Mouse (Mus musculus) lung, postnatal 0 days (tissue): ENCODE measurements around the gene Sgtb. TPM values are rescaled to one million over a fixed set of nuclear protein-coding genes. Genes with fewer than 3 reads are reported as not detected.

Source experiments
- ATAC-seq: fragments of 200-750 bp; cut with Nextera tagmentation; 2 replicates; pipeline ENCODE4 v1.8.0; 2017; ENCODE audit warnings: moderate library complexity
- DNase-seq: peaks from one replicate; pipeline ENCODE4 v3.0.0-alpha.2; 2016; ENCODE audit warnings: low spot score
- H3K27ac ChIP-seq: fragments of 300-500 bp; sonication (generic); 2 replicates; pipeline ENCODE4 v1.5.1; 2014; ENCODE audit warnings: antibody characterized with exemption, mild to moderate bottlenecking, low read length, mixed read lengths
- H3K27me3 ChIP-seq: fragments of 300-500 bp; sonication (generic); replicated peaks from 2 replicates; pipeline ENCODE4 v1.6.1; 2014; ENCODE audit warnings: low read length, mixed read lengths; ENCODE audit not compliant: insufficient read depth
- H3K36me3 ChIP-seq: fragments of 300-500 bp; sonication (generic); 2 replicates; pipeline ENCODE4 v1.6.1; 2014; ENCODE audit warnings: low read length, mixed read lengths; ENCODE audit not compliant: insufficient read depth
- H3K4me1 ChIP-seq: fragments of 300-500 bp; sonication (generic); 2 replicates; pipeline ENCODE4 v1.6.1; 2014; ENCODE audit warnings: antibody characterized with exemption, low read depth, low read length, mixed read lengths; ENCODE audit not compliant: insufficient read depth
- H3K4me2 ChIP-seq: fragments of 300-500 bp; sonication (generic); replicated peaks from 2 replicates; pipeline ENCODE4 v1.6.1; 2014; ENCODE audit warnings: low read depth, mild to moderate bottlenecking, low read length, moderate library complexity, mixed read lengths
- H3K4me3 ChIP-seq: fragments of 300-500 bp; sonication (generic); 2 replicates; pipeline ENCODE4 v1.5.1; 2014; ENCODE audit warnings: low read depth, low read length
- H3K9ac ChIP-seq: fragments of 300-500 bp; sonication (generic); replicated peaks from 2 replicates; pipeline ENCODE4 v1.6.1; 2014; ENCODE audit warnings: low read depth, mild to moderate bottlenecking
- H3K9me3 ChIP-seq: fragments of 300-500 bp; sonication (generic); 2 replicates; pipeline ENCODE4 v1.6.1; 2016; ENCODE audit warnings: low read length, mixed read lengths
- CTCF ChIP-seq: IDR thresholded peaks from 2 replicates; pipeline ENCODE4 v1.5.1; 2016; ENCODE audit warnings: antibody characterized with exemption, mild to moderate bottlenecking
- EP300 ChIP-seq: IDR thresholded peaks from 2 replicates; pipeline ENCODE4 v1.6.1; 2016; ENCODE audit warnings: antibody characterized with exemption, mild to moderate bottlenecking, control low read depth
- WGBS: fragments of 180-500 bp; shearing (Covaris S2); extraction: QIAGEN DNeasy Blood & Tissue Kit; methylation state at CpG from one replicate; pipeline ENCODE4 v1.1.7; 2014; 5-methylcytosine and 5-hydroxymethylcytosine counted together
- polyA plus RNA-seq: library from polyadenylated mRNA; unstranded; fragments of >200 nt; fragmentation: Nextera tagmentation; extraction: Ambion mirVana; gene quantifications from 2 replicates; pipeline ENCODE4 v1.2.1, GENCODE M21; 2015

The Sgtb gene
- polyA plus RNA-seq, 1 experiment from 2014 or later = 5.5 TPM

DNA sequence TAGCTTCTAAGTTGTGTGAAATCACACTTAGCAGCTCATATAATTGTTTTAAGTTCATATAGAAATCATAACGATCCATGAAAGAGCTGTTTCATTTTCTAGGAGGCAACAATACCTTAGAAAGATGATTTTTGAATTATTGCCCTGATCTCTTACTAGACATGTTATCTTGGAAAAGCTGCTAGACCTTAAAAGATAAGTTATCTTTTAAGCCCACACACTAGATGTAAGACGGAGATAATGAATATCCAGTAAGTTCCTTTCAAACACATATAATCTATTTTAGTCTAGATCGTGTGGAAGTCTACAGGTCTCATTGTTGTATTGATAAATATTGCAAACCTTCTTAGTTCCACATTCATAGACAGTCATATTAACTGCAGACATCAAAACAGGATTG, 67.3 kb downstream of the Sgtb start:
- H3K9me3 ChIP-seq = no peaks in the 10 kb centered on the region
- H3K4me3 ChIP-seq = no peak overlapping the region
- TF ChIP-seq CTCF (no peak), EP300 (no peak)
- H3K27ac ChIP-seq = no peak overlapping the region
- H3K36me3 ChIP-seq = no peaks in the 10 kb centered on the region
- 41% methylated on average over 3 of the region's 3 CpGs for WGBS
- ATAC-seq = no peak
- H3K27me3 ChIP-seq = no peaks in the 10 kb centered on the region
- no peak overlapping the region for H3K9ac ChIP-seq
- H3K4me2 ChIP-seq = 0 out of 2 replicates have a peak overlapping the region, but pooled peaks have one; percentile 12
- H3K4me1 ChIP-seq = no peaks in the 10 kb centered on the region
- no peak for DNase-seq

- no peaks in the 10 kb centered on the region for H3K27me3 ChIP-seq
- peak within 1 kb of the TSS; percentile 71 for H3K4me2 ChIP-seq
- peak; percentile 45 for DNase-seq
- H3K36me3 ChIP-seq = no peaks in the 10 kb centered on the region
- no peaks in the 10 kb centered on the region for H3K9me3 ChIP-seq
- H3K9ac ChIP-seq = peak within 1 kb of the TSS; percentile 70
- peak; percentile 86 for ATAC-seq
- TF ChIP-seq EP300 (no peak), CTCF (0 out of 2 replicates have a peak, but pooled peaks have one; percentile 6)
- H3K4me1 ChIP-seq = no peaks in the 10 kb centered on the region
- peak within 1 kb of the TSS; percentile 84 for H3K27ac ChIP-seq
- H3K4me3 ChIP-seq = peak within 1 kb of the TSS; percentile 73
- under 1% methylated on average over 32 of the region's 32 CpGs for WGBS
Measured at GRCm38 (mm10) chr13:104177796-104178649, 68.5 kb downstream of the Sgtb start, which contains the start of gene Trappc13. Gene Trappc13, minus strand, starts transcription at chr13:104178469.

GRCm38 (mm10) chr13:104178650-104179121, 69.1 kb downstream of the Sgtb start, which contains the start of gene Trim23:
Gene Trim23, plus strand, starts transcription at chr13:104178797.
- ATAC-seq (peak; percentile 99), DNase-seq (peak; percentile 100)
- H3K9ac ChIP-seq = peak within 1 kb of the TSS; percentile 70
- TF ChIP-seq EP300 (no peak), CTCF (peak; percentile 55)
- H3K27me3 ChIP-seq = no peaks in the 10 kb centered on the region
- H3K27ac ChIP-seq = peak within 1 kb of the TSS; percentile 84
- no peaks in the 10 kb centered on the region for H3K9me3 ChIP-seq
- no peaks in the 10 kb centered on the region for H3K4me1 ChIP-seq
- H3K4me3 ChIP-seq = peak within 1 kb of the TSS; percentile 73
- H3K36me3 ChIP-seq = no peaks in the 10 kb centered on the region
- WGBS = 2% methylated on average over 38 of the region's 38 CpGs
- peak within 1 kb of the TSS; percentile 71 for H3K4me2 ChIP-seq

DNA sequence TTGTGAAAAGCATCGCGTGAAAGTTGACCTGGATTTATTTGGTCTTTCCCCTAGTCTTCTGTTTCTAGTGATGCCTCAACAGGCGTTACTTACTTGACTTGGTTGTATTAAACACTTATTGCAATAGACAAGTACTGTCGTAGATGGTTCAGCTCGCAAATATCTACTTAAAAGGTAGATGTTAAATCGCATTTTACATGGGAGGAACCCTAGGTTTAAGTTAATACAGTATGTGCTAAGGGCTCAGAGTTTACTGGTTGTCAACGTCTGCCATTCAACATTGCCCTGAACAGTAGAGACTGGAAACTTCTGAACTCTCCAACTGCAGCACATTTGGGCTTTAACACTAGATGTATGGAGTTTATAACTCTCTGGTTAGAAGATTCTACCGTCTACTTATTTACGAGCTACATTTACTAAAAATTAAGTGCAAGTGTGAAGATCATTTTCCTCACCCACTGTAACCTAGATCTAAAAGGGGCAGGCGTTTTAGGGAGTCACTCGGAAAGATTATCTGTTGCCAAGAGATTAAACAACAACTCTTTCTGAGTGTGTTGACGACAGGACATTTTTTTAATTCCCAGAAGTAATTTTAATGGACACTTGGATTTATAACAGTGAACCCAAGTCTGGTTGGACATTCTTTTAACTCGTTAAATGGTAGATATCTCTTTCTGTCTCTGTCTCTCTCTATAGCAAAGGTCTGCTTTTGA, 69.8 kb downstream of the Sgtb start:
- TF ChIP-seq EP300 (no peak), CTCF (no peak)
- peak overlapping the region; percentile 62 for H3K9ac ChIP-seq
- H3K27me3 ChIP-seq = no peaks in the 10 kb centered on the region
- H3K4me3 ChIP-seq = peak overlapping the region; percentile 73
- peak overlapping the region; percentile 64 for H3K4me2 ChIP-seq
- ATAC-seq (no peak), DNase-seq (peak; percentile 17)
- H3K4me1 ChIP-seq = no peaks in the 10 kb centered on the region
- peak overlapping the region; percentile 43; the same call in 1 of the 2 replicates for H3K27ac ChIP-seq
- WGBS = 12% methylated on average over 13 of the region's 13 CpGs
- H3K36me3 ChIP-seq = 0 out of 2 replicates have a peak, but pooled peaks cover 3% of the 10 kb centered on the region
- H3K9me3 ChIP-seq = no peaks in the 10 kb centered on the region

DNA sequence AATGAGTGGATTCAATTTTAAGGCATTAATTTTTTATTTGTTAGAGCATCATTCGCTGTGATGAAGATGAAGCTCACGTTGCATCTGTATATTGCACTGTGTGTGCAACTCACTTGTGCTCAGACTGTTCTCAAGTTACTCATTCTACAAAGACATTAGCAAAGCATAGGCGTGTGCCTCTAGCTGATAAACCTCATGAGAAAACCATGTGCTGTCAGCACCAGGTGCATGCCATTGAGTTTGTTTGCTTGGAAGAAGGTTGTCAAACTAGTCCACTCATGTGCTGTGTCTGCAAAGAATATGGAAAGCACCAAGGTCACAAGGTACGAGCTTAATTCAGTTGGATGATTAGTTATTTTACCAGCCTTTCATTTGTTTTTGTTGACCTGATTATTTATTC, 77.8 kb downstream of the Sgtb start:
- no peak for DNase-seq
- no peaks in the 10 kb centered on the region for H3K4me1 ChIP-seq
- no peak overlapping the region for H3K9ac ChIP-seq
- no peak for ATAC-seq
- WGBS = 81% methylated on average over 4 of the region's 4 CpGs
- H3K4me2 ChIP-seq = no peak overlapping the region
- H3K4me3 ChIP-seq = no peak overlapping the region
- peaks cover 23% of the 10 kb centered on the region for H3K36me3 ChIP-seq
- H3K27me3 ChIP-seq = no peaks in the 10 kb centered on the region
- H3K27ac ChIP-seq = no peak overlapping the region
- TF ChIP-seq EP300 (no peak), CTCF (no peak)
- no peaks in the 10 kb centered on the region for H3K9me3 ChIP-seq

Other genes starting within 250 kb of the Sgtb start
- 19.0 and 21.9 TPM in 2 replicates for gene Erbin, start 189.2 kb upstream of the Sgtb start, polyA plus RNA-seq
- gene Nln, start 127 bp upstream of the Sgtb start, polyA plus RNA-seq = 13.0 and 16.7 TPM in 2 replicates
- gene Trappc13, start 68.7 kb downstream of the Sgtb start, polyA plus RNA-seq = 30.8 and 33.2 TPM in 2 replicates
- 11.3 and 12.2 TPM in 2 replicates for gene Trim23, start 69.1 kb downstream of the Sgtb start, polyA plus RNA-seq
- 7.2 and 7.8 TPM in 2 replicates for gene Cenpk, start 118.9 kb downstream of the Sgtb start, polyA plus RNA-seq
- gene Ppwd1, start 119.1 kb downstream of the Sgtb start, polyA plus RNA-seq = 8.3 and 8.7 TPM in 2 replicates
- 0.79 and 1.1 TPM in 2 replicates for gene Adamts6, start 178.1 kb downstream of the Sgtb start, polyA plus RNA-seq